Mouse (Mus musculus): ENCODE data around the gene Pde9a.

- no peak for TF ChIP-seq GATA1 (IDR thresholded peaks at IDR 0.05; ENCODE audit: low read length)
- TF ChIP-seq TAL1 (IDR thresholded peaks at IDR 0.05; ENCODE audit: low read length): no peak
Observed at GRCm38 (mm10) chr17:31393811-31394210, 7.8 kb downstream of the Pde9a start.

All from erythroblast, embryonic 14.5 days (primary cell).